ENCODE assay signal across 8 mouse cellular contexts in genomic region chr1:64018466-64019077, GRCm38 (mm10).
DNase-seq lines count a peak whose midpoint lies in the region; ATAC-seq and TF ChIP-seq lines count a peak whose summit lies in the region.

No protein-coding gene starts in this region.

- H3K9me3 ChIP-seq in heart, embryonic 14.5 days (ENCODE audit: control insufficient read depth, low read length), result no peaks in the 10 kb centered on the region
- H3K9me3 ChIP-seq in kidney, postnatal 0 days (replicated peaks; ENCODE audit: low read length), result no peaks in the 10 kb centered on the region

- H3K9ac ChIP-seq in heart, embryonic 14.5 days (ENCODE audit: low read length), result peak overlapping the region; percentile 41
- no peak overlapping the region for H3K9ac ChIP-seq in kidney, postnatal 0 days (ENCODE audit: low read depth, low read length)

- H3K27ac ChIP-seq in heart, embryonic 14.5 days (replicated peaks in 1 of 2; ENCODE audit: control insufficient read depth in 1 of 2, insufficient read depth in 1 of 2, low read depth in 2 of 2, low read length in 2 of 2), result peak overlapping the region; percentile 51 to 53
- H3K27ac ChIP-seq in kidney, postnatal 0 days, result peak overlapping the region; percentile 36; the same call in 1 of the 2 replicates
- H3K27ac ChIP-seq in olfactory bulb, adult 2 months (ENCODE audit: insufficient read depth, low read depth, low read length), result peak overlapping the region; percentile 38

- H3K4me3 ChIP-seq in heart, embryonic 14.5 days (ENCODE audit: control insufficient read depth in 1 of 2, insufficient read depth in 1 of 2, low read depth in 1 of 2, low read length in 2 of 2), result 0 out of 4 replicates have a peak overlapping the region, but pooled peaks of 1 of the 2 experiments have one; percentile 1
- H3K4me3 ChIP-seq in kidney, postnatal 0 days (replicated peaks; ENCODE audit: low read depth, low read length), result no peak overlapping the region
- H3K4me3 ChIP-seq in olfactory bulb, adult 2 months (ENCODE audit: insufficient read depth, low read depth, low read length), result no peak overlapping the region

- TF ChIP-seq CTCF in kidney, postnatal 0 days (IDR thresholded peaks at IDR 0.05; ENCODE audit: low read depth), result no peak
- TF ChIP-seq CTCF in olfactory bulb, adult 2 months (IDR thresholded peaks at IDR 0.05; ENCODE audit: insufficient read depth, low read depth, low read length), result no peak

- peak; percentile 98 for DNase-seq in heart, adult 11 months
- no peak for DNase-seq in heart, postnatal 25 days (ENCODE audit: low spot score)
- peak; percentile 44 for DNase-seq in kidney, postnatal 0 days (ENCODE audit: low spot score)
- no peak for DNase-seq in ovary, postnatal 14 days (ENCODE audit: low spot score)
- DNase-seq in cerebellum, adult 11 months, result no peak
- DNase-seq in cerebellum, adult 8-10 months, result no peak

- H3K4me1 ChIP-seq in heart, embryonic 14.5 days (ENCODE audit: control insufficient read depth in 2 of 2, insufficient read depth in 2 of 2, low read length in 2 of 2), result peaks cover 14 to 31% of the 10 kb centered on the region in 2 experiments
- H3K4me1 ChIP-seq in kidney, postnatal 0 days (replicated peaks; ENCODE audit: insufficient read depth, low read length), result no peaks in the 10 kb centered on the region
- peaks cover 6% of the 10 kb centered on the region for H3K4me1 ChIP-seq in olfactory bulb, adult 2 months (ENCODE audit: control insufficient read depth, insufficient read depth, low read length)

- WGBS in heart, embryonic 14.5 days, result 30% methylated on average over 16 of the region's 16 CpGs
- 41% methylated on average over 16 of the region's 16 CpGs for WGBS in kidney, postnatal 0 days
- 53% methylated on average over 16 of the region's 16 CpGs for WGBS in olfactory bulb, adult 2 months

- H3K27me3 ChIP-seq in heart, embryonic 14.5 days (ENCODE audit: control insufficient read depth, insufficient read depth, low read length), result no peaks in the 10 kb centered on the region
- no peaks in the 10 kb centered on the region for H3K27me3 ChIP-seq in kidney, postnatal 0 days (ENCODE audit: insufficient read depth, low read length)

- peak; percentile 84 for ATAC-seq in heart, embryonic 14.5 days (ENCODE audit: insufficient number of reproducible peaks, insufficient read depth, low FRiP score, low read depth)
- no peak for ATAC-seq in kidney, postnatal 0 days (replicated peaks; ENCODE audit: low FRiP score, low read depth)

- intact Hi-C loops in heart, postnatal 25 days (cut with DNase I), result loop anchor here (1.0 to 5.0 kb wide), 5 partner anchors 23 to 429 kb away; no protein-coding TSS in a partner anchor

- TF ChIP-seq POLR2A in olfactory bulb, adult 2 months (IDR thresholded peaks at IDR 0.05; ENCODE audit: insufficient read depth, low read depth, low read length), result no peak

- peak overlapping the region; percentile 50 for H3K4me2 ChIP-seq in heart, embryonic 14.5 days (ENCODE audit: low read length)
- H3K4me2 ChIP-seq in kidney, postnatal 0 days (ENCODE audit: low read length), result peak overlapping the region; percentile 26

- H3K36me3 ChIP-seq in heart, embryonic 14.5 days (ENCODE audit: control insufficient read depth, insufficient read depth, low read length), result no peaks in the 10 kb centered on the region
- H3K36me3 ChIP-seq in kidney, postnatal 0 days (ENCODE audit: insufficient read depth, low read length), result no peaks in the 10 kb centered on the region

Comparison
In these comparisons a context has a peak if more than half of its experiments do, and no peak if none do; other contexts are left out.
1. DNase-seq: peak in heart, adult 11 months (single experiment) and kidney, postnatal 0 days (single experiment); none in heart, postnatal 25 days (single experiment), ovary, postnatal 14 days (single experiment), cerebellum, adult 11 months (single experiment) and cerebellum, adult 8-10 months (single experiment).
2. Peak in every context shown above with its lines, with median percentiles within 50 percentile points of each other: H3K27ac ChIP-seq.